Mouse (Mus musculus): Measurements from ENCODE around the gene Zfp598. TPM values are rescaled to one million over a fixed set of nuclear protein-coding genes. Genes with fewer than 3 reads are reported as not detected.

Gene Zfp598
- total RNA-seq, 2 experiments from 2014 or later = 50.0 to 55.7 TPM

- DNase-seq (ENCODE audit: low spot score in 2 of 2) = no peak
These were observed 8.1 kb downstream of the Zfp598 start for GRCm38 (mm10) chr17:24677500-24678080.

DNA sequence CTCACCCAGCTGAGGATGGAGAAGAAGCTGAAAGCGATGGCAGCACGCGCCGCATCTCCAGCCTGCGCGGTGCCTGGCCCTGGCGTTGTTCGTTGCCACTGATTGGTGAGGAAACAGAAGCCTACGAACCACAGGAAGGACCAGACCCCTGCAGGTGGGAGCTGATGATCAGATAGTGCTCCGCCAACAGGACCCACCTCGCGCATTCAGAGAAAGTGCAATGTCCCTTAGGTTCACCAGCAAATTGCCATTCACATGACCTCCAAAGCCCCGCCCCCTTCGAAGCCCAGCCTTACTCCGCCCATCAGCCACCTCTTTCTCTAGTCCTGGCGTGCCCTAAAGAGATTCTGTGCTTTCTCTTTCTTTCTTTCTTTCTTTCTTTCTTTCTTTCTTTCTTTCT is 17.0 kb downstream of the Zfp598 start:
- no peak for DNase-seq (ENCODE audit: low spot score in 2 of 2)

DNA sequence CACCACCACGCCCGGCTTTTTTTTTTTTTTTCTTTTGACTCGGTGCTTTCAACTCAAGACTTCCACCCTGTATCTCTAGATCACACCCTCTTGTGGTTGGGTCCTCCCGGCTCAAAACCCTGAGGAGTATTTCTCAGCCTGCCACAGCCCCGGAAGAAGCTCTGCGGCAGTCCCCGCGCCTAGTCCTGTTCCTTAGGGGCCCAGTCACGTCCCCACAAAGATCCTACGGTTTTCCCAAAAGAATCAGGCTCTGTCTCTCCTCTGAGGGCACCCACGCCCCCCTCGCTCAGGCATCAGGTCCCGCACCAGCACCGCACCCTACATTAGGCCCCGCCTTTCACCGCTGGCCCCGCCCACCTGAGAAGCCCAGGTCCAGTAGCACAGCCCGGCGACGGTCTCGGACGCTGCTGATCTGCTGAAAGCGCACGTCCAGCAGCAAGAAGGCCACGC is 17.7 kb downstream of the Zfp598 start:
- DNase-seq (ENCODE audit: low spot score in 2 of 2) = peak; percentile 55 to 64

DNA sequence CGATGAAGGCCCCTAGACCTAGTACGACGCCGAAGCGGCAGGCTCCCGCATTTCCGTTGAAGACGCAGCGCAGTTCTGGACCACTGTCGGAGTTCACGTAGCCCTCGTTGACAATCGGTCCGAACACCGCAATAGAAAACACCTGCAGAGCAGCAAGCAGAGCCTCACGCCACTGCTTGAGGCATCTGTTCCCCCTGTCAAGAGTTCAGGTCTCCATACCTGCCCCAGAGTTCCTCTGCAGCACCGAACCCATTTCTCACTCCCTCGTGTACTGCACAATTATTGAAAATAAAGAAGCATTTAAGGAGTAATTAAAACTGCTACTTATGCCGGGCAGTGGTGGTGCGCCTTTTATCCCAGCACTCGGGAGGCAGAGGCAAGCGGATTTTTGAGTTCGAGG is 18.1 kb downstream of the Zfp598 start:
- DNase-seq (ENCODE audit: low spot score in 2 of 2) = no peak

- peak in 1 of 2 experiments; percentile 30 for DNase-seq (ENCODE audit: low spot score in 2 of 2)
These were observed 20.0 kb downstream of the Zfp598 start, which contains the start of gene Syngr3 for GRCm38 (mm10) chr17:24689251-24690081. Syngr3 (minus strand) TSS chr17:24689955.

GRCm38 (mm10) chr17:24692385-24692784 is 22.9 kb downstream of the Zfp598 start:
- DNase-seq (ENCODE audit: low spot score in 2 of 2) = no peak

GRCm38 (mm10) chr17:24695326-24696010 is 26.0 kb downstream of the Zfp598 start:
- DNase-seq (ENCODE audit: low spot score in 2 of 2) = no peak

DNA sequence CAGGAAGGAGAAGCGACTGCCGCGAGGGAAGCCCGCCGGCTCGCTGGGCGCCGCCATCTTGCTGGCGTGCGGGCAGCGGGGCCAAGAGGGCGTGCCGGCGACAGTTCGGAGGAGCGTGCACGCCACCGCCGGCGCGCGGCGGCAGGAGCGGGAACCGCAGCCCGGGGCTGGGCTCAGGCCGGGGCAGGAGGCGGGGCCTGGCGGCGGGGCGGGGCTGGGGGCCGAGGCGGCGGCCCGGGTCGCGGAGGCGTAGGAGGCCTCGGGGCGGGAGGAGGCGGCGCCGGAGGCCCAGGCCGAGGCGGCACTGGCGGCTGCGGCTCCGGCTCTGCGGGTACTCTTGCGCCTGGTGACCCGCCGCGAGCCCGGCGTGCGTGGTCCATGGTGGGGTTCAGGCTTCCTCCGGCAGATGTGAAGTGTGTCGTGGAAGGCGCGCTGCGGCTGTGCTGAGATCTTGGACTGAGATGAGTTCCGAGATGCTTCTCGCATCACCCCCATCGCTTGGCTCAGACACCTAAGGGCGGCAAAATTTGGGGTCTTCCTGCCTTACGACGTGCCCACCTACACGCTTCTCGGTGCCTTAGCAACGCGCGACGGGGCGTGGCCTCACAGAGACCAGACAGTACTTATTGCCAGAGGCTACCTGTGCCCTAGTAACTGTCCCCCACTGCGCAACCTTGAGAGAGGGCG is 26.7 kb downstream of the Zfp598 start, which contains the start of the genes Gfer and Noxo1:
Gene Gfer (minus strand): TSS at position 146 of the 687 bp plus-strand sequence.
Gene Noxo1 (plus strand): TSS at position 224 of the 687 bp plus-strand sequence.
- peak; percentile 86 to 90 for DNase-seq (ENCODE audit: low spot score in 2 of 2)

DNA sequence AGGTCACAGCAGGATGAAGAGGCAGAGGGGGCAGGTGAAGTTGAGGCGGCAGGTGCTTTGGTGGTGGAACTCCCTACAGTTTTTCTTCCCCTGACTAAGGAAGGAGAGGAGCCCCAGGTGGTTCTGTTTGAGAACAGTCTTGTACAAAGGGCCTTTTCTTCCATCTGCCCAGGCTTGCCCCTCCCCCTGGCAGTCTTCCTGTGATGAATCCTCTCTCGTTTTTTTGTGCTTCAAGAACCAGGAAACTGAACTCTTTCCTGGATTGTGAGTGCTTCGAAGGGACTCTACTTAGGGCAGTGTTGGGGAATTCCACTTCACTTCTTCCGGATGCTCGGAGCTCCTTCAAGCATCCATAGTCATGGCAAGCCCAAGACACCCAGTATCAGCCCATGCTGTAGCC is 28.5 kb downstream of the Zfp598 start:
- DNase-seq (ENCODE audit: low spot score in 2 of 2) = no peak

- DNase-seq (ENCODE audit: low spot score in 2 of 2) = no peak
These were observed 29.2 kb downstream of the Zfp598 start for GRCm38 (mm10) chr17:24698715-24699114.

- no peak for DNase-seq (ENCODE audit: low spot score in 2 of 2)
These were observed 30.0 kb downstream of the Zfp598 start for GRCm38 (mm10) chr17:24699473-24699872.

- no peak for DNase-seq (ENCODE audit: low spot score in 2 of 2)
These were observed 31.8 kb downstream of the Zfp598 start for GRCm38 (mm10) chr17:24701251-24701650.

- DNase-seq (ENCODE audit: low spot score in 2 of 2) = no peak
These were observed 36.3 kb downstream of the Zfp598 start for GRCm38 (mm10) chr17:24705821-24706220.

DNA sequence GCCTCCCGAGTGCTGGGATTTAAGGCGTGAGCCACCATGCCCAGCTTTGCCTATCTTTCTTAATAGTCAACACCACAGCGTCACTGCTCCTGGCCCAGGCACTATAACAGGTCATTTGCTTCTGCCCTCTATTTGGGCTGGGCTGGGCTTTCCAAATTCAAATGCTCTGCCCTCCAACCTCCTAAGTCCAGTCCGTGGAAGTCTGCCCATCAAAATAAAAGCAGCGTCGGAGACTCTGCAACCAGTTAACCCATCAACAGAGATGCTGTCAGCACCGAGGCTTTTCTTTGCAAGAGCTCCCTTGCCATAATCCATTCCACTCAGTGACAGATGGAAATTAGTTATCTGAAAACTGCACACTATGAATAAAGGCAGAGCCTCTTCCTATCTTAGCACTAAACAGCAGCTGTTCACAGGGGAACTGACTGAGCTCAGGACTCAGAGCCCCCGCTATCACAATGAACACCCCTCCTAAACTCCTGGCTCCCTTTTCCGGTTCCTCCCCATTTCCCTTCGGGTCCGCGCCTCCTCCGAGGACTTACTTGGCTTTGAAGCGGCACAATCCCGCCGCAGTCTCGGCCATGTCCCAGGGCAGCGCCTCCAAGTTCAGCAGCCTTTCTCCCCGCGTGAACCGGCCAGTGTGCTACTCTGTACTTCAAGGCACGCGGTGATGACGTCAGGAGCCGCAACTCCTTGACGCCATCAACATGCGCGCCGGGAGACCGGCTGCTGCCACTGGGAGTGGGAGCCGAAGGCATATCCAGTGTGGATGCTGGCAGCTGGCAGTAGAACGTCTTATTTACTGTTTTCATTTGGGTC is 37.7 kb downstream of the Zfp598 start, which contains the start of gene Tbl3:
Gene Tbl3 (minus strand): TSS at position 679 of the 819 bp plus-strand sequence.
- peak; percentile 96 for DNase-seq (ENCODE audit: low spot score in 2 of 2)

DNA sequence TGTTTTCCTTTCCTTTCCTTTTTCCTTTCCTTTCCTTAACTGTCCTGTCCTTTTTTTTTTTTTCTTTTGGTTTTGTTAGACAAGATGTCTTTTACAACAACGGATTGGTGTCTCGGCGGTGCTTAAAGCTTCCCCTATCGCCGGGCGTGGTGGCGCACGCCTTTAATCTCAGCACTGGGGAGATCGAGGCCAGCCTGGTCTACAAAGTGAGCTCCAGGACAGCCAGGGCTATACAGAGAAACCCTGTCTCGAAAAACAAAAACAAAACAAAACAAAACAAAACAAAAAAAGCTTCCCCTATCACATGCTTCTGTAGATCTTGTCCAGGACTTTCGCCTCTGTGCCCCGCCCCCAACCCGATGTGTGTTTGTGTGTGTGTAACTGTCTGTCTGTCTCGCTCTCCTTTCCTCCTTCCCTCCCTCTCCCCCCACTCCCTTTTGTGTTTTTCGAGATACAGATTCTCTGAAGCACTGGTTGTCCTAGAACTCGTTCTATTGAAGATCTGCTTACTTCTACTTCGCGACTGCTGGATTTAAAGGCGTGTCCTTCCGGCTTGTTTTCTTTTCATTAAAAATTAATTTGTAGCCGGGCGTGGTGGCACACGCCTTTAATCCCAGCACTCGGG is 38.4 kb downstream of the Zfp598 start:
- no peak for DNase-seq (ENCODE audit: low spot score in 2 of 2)

DNA sequence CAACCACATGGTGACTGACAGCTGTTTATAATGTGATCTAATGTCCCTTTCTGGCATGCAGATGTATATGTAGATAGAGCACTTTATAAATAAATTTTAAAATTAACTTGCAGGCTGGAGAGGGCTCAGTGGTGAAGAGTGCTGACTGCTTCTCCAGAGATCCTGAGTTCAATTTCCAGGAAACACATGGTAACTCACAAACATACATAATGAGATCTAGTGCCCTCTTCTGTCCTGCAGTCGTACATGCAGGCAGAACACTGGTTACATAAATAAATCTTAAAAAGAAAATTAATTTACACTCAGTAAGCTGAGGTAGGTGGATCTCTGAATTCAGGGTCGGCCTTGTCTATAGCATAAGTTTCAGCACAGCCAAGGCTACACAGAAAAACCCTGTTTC is 39.2 kb downstream of the Zfp598 start:
- DNase-seq (ENCODE audit: low spot score in 2 of 2) = no peak

- no peak for DNase-seq (ENCODE audit: low spot score in 2 of 2)
These were observed 46.1 kb downstream of the Zfp598 start for GRCm38 (mm10) chr17:24715556-24715955.

DNA sequence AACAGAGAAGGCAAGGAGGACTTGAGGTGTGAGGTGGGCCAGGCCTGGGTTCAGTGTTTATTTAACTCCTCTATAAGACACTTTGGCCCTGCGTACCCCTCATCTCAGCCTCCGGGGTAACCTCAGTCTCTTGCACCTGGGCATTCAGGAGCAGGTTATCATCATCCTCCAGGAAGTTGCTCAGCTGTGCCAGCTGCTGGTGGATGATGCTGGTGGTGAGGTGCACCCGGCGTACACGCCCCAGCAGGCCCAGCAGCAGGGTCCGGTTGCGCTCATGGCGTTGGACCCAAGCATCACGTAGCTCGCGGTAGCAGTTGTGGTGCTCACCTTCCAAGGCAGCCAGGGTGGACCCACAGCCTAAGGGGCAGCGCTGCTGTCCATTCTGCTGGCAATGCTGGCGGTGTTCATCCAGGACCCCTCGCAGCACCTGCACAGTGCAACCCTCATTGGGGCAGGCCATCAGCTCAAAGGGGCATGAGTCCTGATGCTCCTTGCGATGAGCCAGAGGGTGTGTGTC is 46.7 kb downstream of the Zfp598 start:
- no peak for DNase-seq (ENCODE audit: low spot score in 2 of 2)

DNA sequence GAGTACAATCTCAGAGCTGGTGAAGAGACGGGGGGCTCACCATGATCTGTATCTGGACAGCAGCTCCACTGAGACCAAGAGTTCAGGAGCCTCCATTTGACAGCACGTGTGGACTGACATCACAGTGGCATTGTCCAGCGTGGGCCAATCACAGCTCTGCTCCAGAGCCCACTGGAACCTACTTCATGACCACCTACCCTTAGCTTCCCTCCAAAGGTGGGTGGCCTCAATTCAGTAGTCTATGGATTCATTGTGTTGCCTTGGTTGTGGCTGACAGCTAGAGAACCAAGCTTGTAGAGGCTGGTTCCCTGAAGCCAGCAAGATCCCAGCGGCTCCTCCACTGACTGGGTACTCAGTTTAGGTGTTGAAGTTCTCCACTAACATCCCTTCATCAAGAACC is 48.5 kb downstream of the Zfp598 start, which contains the start of the genes Rnf151 and Rps2:
Gene Rnf151 (minus strand): TSS at position 121 of the 400 bp plus-strand sequence.
Gene Rps2 (plus strand): TSS at position 174 of the 400 bp plus-strand sequence.
- no peak for DNase-seq (ENCODE audit: low spot score in 2 of 2)
